Mouse (Mus musculus) myocyte (in vitro differentiated cells): ENCODE results near the gene Scrn2.

Source experiments
- CEBPB ChIP-seq: IDR thresholded peaks from 2 replicates; pipeline ENCODE4 v1.6.1; 2011; ENCODE audit warnings: mild to moderate bottlenecking, moderate library complexity; ENCODE audit not compliant: poor library complexity, insufficient read depth, severe bottlenecking
- E2F4 ChIP-seq: IDR thresholded peaks from one replicate; pipeline ENCODE4 v1.6.1; 2011; ENCODE audit warnings: mild to moderate bottlenecking, control low read depth, moderate library complexity; ENCODE audit not compliant: insufficient read depth
- MAX ChIP-seq: IDR thresholded peaks from one replicate; pipeline ENCODE4 v1.6.1; 2011; ENCODE audit warnings: low read depth, mild to moderate bottlenecking, control low read depth
- MYOD1 ChIP-seq, 3 experiments: IDR thresholded peaks; one replicate each; pipeline ENCODE4 v1.6.1; 2011; ENCODE audit warnings: control low read depth in 2 of 3, low read depth in 2 of 3, mild to moderate bottlenecking in 2 of 3, moderate library complexity in 1 of 3; ENCODE audit not compliant: insufficient read length in 2 of 3, control insufficient read depth in 1 of 3
- MYOG ChIP-seq, 3 experiments: IDR thresholded peaks; one replicate each; pipeline ENCODE4 v1.6.1; 2011; ENCODE audit warnings: control low read depth in 2 of 3, low read depth in 2 of 3, mild to moderate bottlenecking in 2 of 3; ENCODE audit not compliant: insufficient read length in 2 of 3, control insufficient read depth in 1 of 3, insufficient read depth in 1 of 3
- POLR2A ChIP-seq: IDR thresholded peaks from one replicate; pipeline ENCODE4 v1.6.1; 2011; ENCODE audit warnings: low read depth, mild to moderate bottlenecking, control low read depth, moderate library complexity; ENCODE audit not compliant: insufficient read length
- POLR2AphosphoS2 ChIP-seq: IDR thresholded peaks from one replicate; pipeline ENCODE4 v1.6.1; 2011; ENCODE audit warnings: low read depth, control low read depth; ENCODE audit not compliant: insufficient read length
- REST ChIP-seq: IDR thresholded peaks from one replicate; pipeline ENCODE4 v1.6.1; 2011; ENCODE audit warnings: mild to moderate bottlenecking, control low read depth, moderate library complexity; ENCODE audit not compliant: insufficient read depth, insufficient read length
- SRF ChIP-seq: IDR thresholded peaks from one replicate; pipeline ENCODE4 v1.6.1; 2011; ENCODE audit warnings: low read depth; ENCODE audit not compliant: control insufficient read depth, insufficient read length
- TCF12 ChIP-seq: IDR thresholded peaks from one replicate; pipeline ENCODE4 v1.6.1; 2011; ENCODE audit warnings: mild to moderate bottlenecking, control low read depth; ENCODE audit not compliant: poor library complexity, insufficient read depth, severe bottlenecking
- TCF3 ChIP-seq: IDR thresholded peaks from one replicate; pipeline ENCODE4 v1.6.1; 2011; ENCODE audit warnings: low read depth, control low read depth; ENCODE audit not compliant: insufficient read length
- USF1 ChIP-seq: IDR thresholded peaks from one replicate; pipeline ENCODE4 v1.6.1; 2011; ENCODE audit warnings: low read depth, mild to moderate bottlenecking, control low read depth, moderate library complexity

DNA sequence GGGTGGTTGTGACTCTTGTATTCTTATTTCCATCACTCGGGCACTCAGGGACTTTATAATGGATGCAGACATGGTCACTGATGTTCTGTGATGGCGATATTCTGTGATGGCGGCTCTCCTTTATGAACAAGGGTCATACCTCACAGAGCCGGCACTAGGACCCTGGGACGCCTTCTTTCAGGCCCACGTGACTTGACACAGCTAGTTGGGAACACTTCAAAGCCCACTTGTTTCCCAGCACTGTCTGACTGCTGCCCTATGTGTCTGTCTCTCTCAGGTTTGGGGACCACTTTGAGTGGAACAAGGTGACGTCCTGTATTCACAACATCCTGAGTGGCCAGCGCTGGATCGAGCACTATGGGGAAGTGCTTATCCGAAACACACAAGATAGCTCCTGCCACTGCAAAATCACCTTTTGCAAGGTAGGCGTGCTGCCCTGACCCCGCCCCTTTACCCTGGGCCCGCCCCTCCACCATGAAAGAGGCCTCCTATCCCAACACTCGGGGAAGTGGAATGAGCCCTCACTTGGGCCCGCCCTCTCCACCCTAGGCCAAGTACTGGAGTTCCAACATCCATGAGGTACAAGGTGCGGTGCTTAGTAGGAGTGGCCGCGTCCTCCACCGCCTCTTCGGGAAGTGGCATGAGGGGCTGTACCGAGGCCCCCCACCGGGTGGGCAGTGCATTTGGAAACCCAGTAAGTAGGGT is 37.1 kb downstream of the Scrn2 start:
- TF ChIP-seq USF1 (no peak), POLR2A (no peak), POLR2AphosphoS2 (no peak), TCF12 (no peak), MAX (no peak), E2F4 (no peak), CEBPB (no peak), MYOD1 (IDR thresholded peaks at IDR 0.05; ENCODE audit: control insufficient read depth in 1 of 3, insufficient read length in 2 of 3, low read depth in 2 of 3) (no peak), TCF3 (no peak), MYOG (IDR thresholded peaks at IDR 0.05; ENCODE audit: control insufficient read depth in 1 of 3, insufficient read depth in 1 of 3, insufficient read length in 2 of 3, low read depth in 2 of 3) (no peak), REST (no peak), SRF (no peak)
